Mouse (Mus musculus): ENCODE data around the gene Myh14. TPM values are rescaled to one million over a fixed set of nuclear protein-coding genes. Genes with fewer than 3 reads are reported as not detected.

Myh14 gene
- total and polyA plus RNA-seq, 3 experiments, result under 0.01 to 0.08 TPM; not detected in 1

- Histone ChIP-seq H3K4me3 (ENCODE audit: control insufficient read depth in 1 of 2, insufficient read depth in 1 of 2, low read depth in 2 of 2, low read length in 2 of 2) (no peak overlapping the region), H3K9ac (ENCODE audit: control insufficient read depth, low read depth, low read length, poor library complexity, severe bottlenecking) (no peak overlapping the region), H3K9me3 (replicated peaks; ENCODE audit: insufficient read depth, low read length) (no peaks in the 10 kb centered on the region), H3K79me2 (ENCODE audit: control insufficient read depth, insufficient read depth, low read length, poor library complexity) (no peaks in the 10 kb centered on the region), H3K4me1 (ENCODE audit: control insufficient read depth in 1 of 2, insufficient read depth in 2 of 2, low read length in 2 of 2) (no peaks in the 10 kb centered on the region), H3K36me3 (ENCODE audit: control insufficient read depth in 1 of 2, insufficient read depth in 2 of 2, low read length in 2 of 2) (no peaks in the 10 kb centered on the region), H3K27ac (ENCODE audit: control insufficient read depth, low read depth, low read length) (no peak overlapping the region), H3K27me3 (ENCODE audit: control insufficient read depth in 1 of 2, insufficient read depth in 2 of 2, low read length in 2 of 2) (no peaks in the 10 kb centered on the region)
- TF ChIP-seq BHLHE40 (IDR thresholded peaks at IDR 0.05; ENCODE audit: borderline replicate concordance, low read depth, low read length) (no peak), RCOR1 (IDR thresholded peaks at IDR 0.05; ENCODE audit: low read depth, low read length) (no peak), EP300 (IDR thresholded peaks at IDR 0.05; ENCODE audit: low read depth in 1 of 2, low read length in 2 of 2) (no peak), ZC3H11A (IDR thresholded peaks at IDR 0.05; ENCODE audit: low read depth, low read length) (no peak), POLR2A (IDR thresholded peaks at IDR 0.05; ENCODE audit: control insufficient read depth in 1 of 2, insufficient read depth in 1 of 2, low read depth in 1 of 2, low read length in 2 of 2, poor library complexity in 1 of 2) (no peak), HCFC1 (IDR thresholded peaks at IDR 0.05; ENCODE audit: low read depth, low read length) (no peak), MAX (IDR thresholded peaks at IDR 0.05; ENCODE audit: low read length) (no peak), CHD1 (IDR thresholded peaks at IDR 0.05; ENCODE audit: low read depth, low read length) (no peak), MAFK (IDR thresholded peaks at IDR 0.05; ENCODE audit: borderline replicate concordance, low read depth, low read length) (no peak), CTCF (IDR thresholded peaks at IDR 0.05 in 2 of 3, conservative IDR thresholded peaks at IDR 0.05 in 1 of 3; ENCODE audit: control insufficient read depth in 1 of 3, insufficient read depth in 1 of 3, low read depth in 2 of 3, low read length in 3 of 3, poor library complexity in 1 of 3, severe bottlenecking in 1 of 3) (no peak), JUND (IDR thresholded peaks at IDR 0.05; ENCODE audit: low read depth, low read length) (no peak), TBP (IDR thresholded peaks at IDR 0.05; ENCODE audit: low read depth, low read length) (no peak), MXI1 (IDR thresholded peaks at IDR 0.05; ENCODE audit: low read depth, low read length) (no peak), USF1 (IDR thresholded peaks at IDR 0.05; ENCODE audit: low read depth, low read length) (no peak), KAT2A (conservative IDR thresholded peaks at IDR 0.05; ENCODE audit: low read depth, low read length) (no peak), ELF1 (IDR thresholded peaks at IDR 0.05; ENCODE audit: low read depth, low read length) (no peak), USF2 (IDR thresholded peaks at IDR 0.05; ENCODE audit: borderline replicate concordance in 1 of 2, insufficient read depth in 1 of 2, low read depth in 1 of 2, low read length in 2 of 2) (no peak), ZMIZ1 (IDR thresholded peaks at IDR 0.05; ENCODE audit: low read depth, low read length) (no peak)
- DNase-seq (ENCODE audit: low read depth, low spot score), result no peak
Measured at GRCm38 (mm10) chr7:44645256-44645655, 25.4 kb downstream of the Myh14 start.

GRCm38 (mm10) chr7:44641887-44642286, 28.8 kb downstream of the Myh14 start:
- H3K27me3 ChIP-seq (ENCODE audit: control insufficient read depth in 1 of 2, insufficient read depth in 2 of 2, low read length in 2 of 2), result no peaks in the 10 kb centered on the region
- no peak overlapping the region for H3K27ac ChIP-seq (ENCODE audit: control insufficient read depth, low read depth, low read length)
- DNase-seq (ENCODE audit: low read depth, low spot score), result peak; percentile 5
- H3K36me3 ChIP-seq (ENCODE audit: control insufficient read depth in 1 of 2, insufficient read depth in 2 of 2, low read length in 2 of 2), result no peaks in the 10 kb centered on the region
- H3K9ac ChIP-seq (ENCODE audit: control insufficient read depth, low read depth, low read length, poor library complexity, severe bottlenecking), result no peak overlapping the region
- H3K79me2 ChIP-seq (ENCODE audit: control insufficient read depth, insufficient read depth, low read length, poor library complexity), result no peaks in the 10 kb centered on the region
- TF ChIP-seq CTCF (IDR thresholded peaks at IDR 0.05 in 2 of 3, conservative IDR thresholded peaks at IDR 0.05 in 1 of 3; ENCODE audit: control insufficient read depth in 1 of 3, insufficient read depth in 1 of 3, low read depth in 2 of 3, low read length in 3 of 3, poor library complexity in 1 of 3, severe bottlenecking in 1 of 3) (peak; percentile 45 to 67 (median 49); a peak in 5 of 6 replicates), SMC3 (IDR thresholded peaks at IDR 0.05; ENCODE audit: low read depth, low read length) (no peak), RAD21 (IDR thresholded peaks at IDR 0.05; ENCODE audit: low read depth, low read length) (peak; percentile 23)
- no peaks in the 10 kb centered on the region for H3K9me3 ChIP-seq (replicated peaks; ENCODE audit: insufficient read depth, low read length)
- H3K4me3 ChIP-seq (ENCODE audit: control insufficient read depth in 1 of 2, insufficient read depth in 1 of 2, low read depth in 2 of 2, low read length in 2 of 2), result no peak overlapping the region
- H3K4me1 ChIP-seq (ENCODE audit: control insufficient read depth in 1 of 2, insufficient read depth in 2 of 2, low read length in 2 of 2), result no peaks in the 10 kb centered on the region

All from MEL (cell line).